Mouse (Mus musculus) neural tube, embryonic 13.5 days (tissue): ENCODE data around the gene Chrne. TPM values are rescaled to one million over a fixed set of nuclear protein-coding genes. Genes with fewer than 3 reads are reported as not detected.

ENCODE experiments used
- ATAC-seq: fragments of 200-750 bp; cut with Nextera tagmentation; 2 replicates; pipeline ENCODE4 v1.8.0; 2017; ENCODE audit warnings: low read depth, mild to moderate bottlenecking, moderate TSS enrichment, moderate library complexity
- H3K27ac ChIP-seq: fragments of 300-500 bp; sonication (generic); replicated peaks from 2 replicates; pipeline ENCODE4 v1.5.1; 2015; ENCODE audit warnings: moderate library complexity, mild to moderate bottlenecking, inconsistent platforms
- H3K27me3 ChIP-seq: fragments of 300-500 bp; sonication (generic); 2 replicates; pipeline ENCODE4 v1.6.1; 2015; ENCODE audit warnings: mild to moderate bottlenecking, inconsistent platforms
- H3K36me3 ChIP-seq: fragments of 300-500 bp; sonication (generic); 2 replicates; pipeline ENCODE4 v1.6.1; 2015; ENCODE audit warnings: mild to moderate bottlenecking, inconsistent platforms
- H3K4me1 ChIP-seq: fragments of 300-500 bp; sonication (generic); replicated peaks from 2 replicates; pipeline ENCODE4 v1.6.1; 2015; ENCODE audit warnings: inconsistent platforms
- H3K4me2 ChIP-seq: fragments of 300-500 bp; sonication (generic); 2 replicates; pipeline ENCODE4 v1.6.1; 2015; ENCODE audit warnings: inconsistent platforms, mild to moderate bottlenecking, moderate library complexity
- H3K4me3 ChIP-seq: fragments of 300-500 bp; sonication (generic); 2 replicates; pipeline ENCODE4 v1.5.1; 2015; ENCODE audit warnings: mild to moderate bottlenecking, inconsistent platforms
- H3K9ac ChIP-seq: fragments of 300-500 bp; sonication (generic); 2 replicates; pipeline ENCODE4 v1.6.1; 2015; ENCODE audit warnings: moderate library complexity, mild to moderate bottlenecking, inconsistent platforms
- H3K9me3 ChIP-seq: fragments of 300-500 bp; sonication (generic); 2 replicates; pipeline ENCODE4 v1.6.1; 2016; ENCODE audit warnings: inconsistent platforms
- WGBS: fragments of 180-500 bp; shearing (Covaris S2); methylation state at CpG from one replicate; pipeline ENCODE4 v1.1.7; 2015; 5-methylcytosine and 5-hydroxymethylcytosine counted together
- polyA plus RNA-seq: library from polyadenylated mRNA; unstranded; fragments of >200 nt; fragmentation: Nextera tagmentation; extraction: Ambion mirVana; gene quantifications from 2 replicates; pipeline ENCODE4 v1.2.1, GENCODE M21; 2015

Gene Chrne
- polyA plus RNA-seq, 1 experiment from 2014 or later, result 0.38 TPM

GRCm38 (mm10) chr11:70615516-70616093, 3.4 kb downstream of the Chrne start, which contains the start of gene 4930544D05Rik:
4930544D05Rik (plus strand) TSS chr11:70615848.
- H3K4me3 ChIP-seq, result peak within 1 kb of the TSS; percentile 21
- peak within 1 kb of the TSS; percentile 58 for H3K9ac ChIP-seq
- peak within 1 kb of the TSS; percentile 51 for H3K4me2 ChIP-seq
- no peaks in the 10 kb centered on the region for H3K9me3 ChIP-seq
- H3K36me3 ChIP-seq, result peaks cover 34% of the 10 kb centered on the region
- peaks cover 10% of the 10 kb centered on the region for H3K4me1 ChIP-seq
- no peak; the same call in 1 of the 2 replicates for ATAC-seq
- H3K27ac ChIP-seq, result no peak within 1 kb of the TSS
- WGBS, result 13% methylated on average over 21 of the region's 21 CpGs
- H3K27me3 ChIP-seq, result peaks cover 8% of the 10 kb centered on the region; the same call in 1 of the 2 replicates

- peak overlapping the region; percentile 51 for H3K4me2 ChIP-seq
- peak overlapping the region; percentile 58 for H3K9ac ChIP-seq
- H3K4me3 ChIP-seq, result peak overlapping the region; percentile 21
- H3K4me1 ChIP-seq, result peaks cover 10% of the 10 kb centered on the region
- ATAC-seq, result peak; percentile 74; the same call in 1 of the 2 replicates
- H3K27me3 ChIP-seq, result peaks cover 8% of the 10 kb centered on the region; the same call in 1 of the 2 replicates
- no peaks in the 10 kb centered on the region for H3K9me3 ChIP-seq
- 3% methylated on average over 17 of the region's 17 CpGs for WGBS
- H3K36me3 ChIP-seq, result peaks cover 40% of the 10 kb centered on the region
- no peak overlapping the region for H3K27ac ChIP-seq
Measured at GRCm38 (mm10) chr11:70615074-70615473, 3.9 kb downstream of the Chrne start.

- no peak overlapping the region for H3K4me3 ChIP-seq
- no peak for ATAC-seq
- H3K27ac ChIP-seq, result no peak overlapping the region
- H3K9ac ChIP-seq, result no peak overlapping the region
- H3K27me3 ChIP-seq, result peaks cover 8% of the 10 kb centered on the region; the same call in 1 of the 2 replicates
- H3K4me1 ChIP-seq, result peaks cover 10% of the 10 kb centered on the region
- H3K9me3 ChIP-seq, result no peaks in the 10 kb centered on the region
- WGBS, result 83% methylated on average over 7 of the region's 7 CpGs
- H3K36me3 ChIP-seq, result peaks cover 65% of the 10 kb centered on the region
- no peak overlapping the region for H3K4me2 ChIP-seq
Measured at GRCm38 (mm10) chr11:70612505-70612904, 6.5 kb downstream of the Chrne start.

- H3K9ac ChIP-seq, result no peak overlapping the region
- peaks cover 80% of the 10 kb centered on the region for H3K36me3 ChIP-seq
- H3K9me3 ChIP-seq, result no peaks in the 10 kb centered on the region
- H3K4me2 ChIP-seq, result no peak overlapping the region
- 0 out of 2 replicates have a peak, but pooled peaks cover 4% of the 10 kb centered on the region for H3K27me3 ChIP-seq
- H3K4me1 ChIP-seq, result peaks cover 10% of the 10 kb centered on the region
- WGBS, result 93% methylated on average over 4 of the region's 4 CpGs
- no peak for ATAC-seq
- no peak overlapping the region for H3K4me3 ChIP-seq
- no peak overlapping the region for H3K27ac ChIP-seq
Measured at GRCm38 (mm10) chr11:70610752-70611151, 8.3 kb downstream of the Chrne start.

GRCm38 (mm10) chr11:70608381-70609066, 10.5 kb downstream of the Chrne start:
- Histone ChIP-seq H3K9ac (no peak overlapping the region), H3K9me3 (no peaks in the 10 kb centered on the region), H3K27ac (no peak overlapping the region), H3K4me2 (no peak overlapping the region), H3K4me1 (no peaks in the 10 kb centered on the region), H3K4me3 (no peak overlapping the region), H3K36me3 (peaks cover 99% of the 10 kb centered on the region), H3K27me3 (no peaks in the 10 kb centered on the region)
- WGBS, result 87% methylated on average over 26 of the region's 26 CpGs
- no peak for ATAC-seq

DNA sequence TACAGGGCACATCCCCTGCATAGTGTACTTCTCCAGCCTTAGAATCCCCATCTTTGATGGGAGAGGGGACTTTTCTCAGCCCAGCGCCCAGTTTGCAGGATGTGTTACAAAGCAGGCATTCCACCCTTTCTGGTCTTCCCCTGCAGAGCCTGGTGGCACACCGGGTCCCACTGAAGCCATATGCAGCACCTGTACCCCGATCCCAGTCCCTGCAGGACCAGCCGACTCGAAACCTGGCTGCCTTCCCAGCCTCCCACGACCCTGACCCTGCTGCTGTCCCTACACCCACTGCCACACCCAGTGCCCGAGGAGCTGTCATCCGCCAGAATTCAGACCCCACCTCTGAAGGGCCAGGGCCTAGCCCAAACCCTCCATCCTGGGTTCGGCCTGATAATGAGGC, 11.4 kb downstream of the Chrne start:
- Histone ChIP-seq H3K4me2 (no peak overlapping the region), H3K9ac (no peak overlapping the region), H3K27ac (no peak overlapping the region), H3K9me3 (no peaks in the 10 kb centered on the region), H3K4me3 (no peak overlapping the region), H3K27me3 (no peaks in the 10 kb centered on the region), H3K36me3 (peaks cover 97% of the 10 kb centered on the region), H3K4me1 (no peaks in the 10 kb centered on the region)
- 94% methylated on average over 9 of the region's 9 CpGs for WGBS
- no peak for ATAC-seq

DNA sequence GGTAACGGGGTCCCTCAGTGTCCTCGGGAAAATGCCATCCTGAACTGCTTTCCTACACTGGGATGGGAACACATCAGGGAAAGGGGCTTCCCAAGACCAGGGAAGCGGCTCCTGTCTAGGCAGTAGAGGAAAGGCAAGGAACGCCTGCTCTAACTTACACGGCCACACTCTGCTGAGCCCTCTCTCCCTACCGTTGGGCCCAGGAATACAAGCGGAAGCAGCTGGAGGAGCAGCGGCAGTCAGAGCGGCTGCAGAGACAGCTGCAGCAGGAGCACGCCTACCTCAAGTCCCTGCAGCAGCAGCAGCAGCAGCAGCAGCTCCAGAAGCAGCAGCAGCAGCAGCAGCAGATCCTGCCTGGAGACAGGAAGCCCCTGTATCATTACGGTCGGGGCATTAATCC, 12.3 kb downstream of the Chrne start:
- no peak for ATAC-seq
- H3K27ac ChIP-seq, result no peak overlapping the region
- H3K9ac ChIP-seq, result no peak overlapping the region
- H3K27me3 ChIP-seq, result no peaks in the 10 kb centered on the region
- no peak overlapping the region for H3K4me2 ChIP-seq
- peaks cover 95% of the 10 kb centered on the region for H3K36me3 ChIP-seq
- no peaks in the 10 kb centered on the region for H3K4me1 ChIP-seq
- WGBS, result 78% methylated on average over 12 of the region's 12 CpGs
- no peaks in the 10 kb centered on the region for H3K9me3 ChIP-seq
- H3K4me3 ChIP-seq, result no peak overlapping the region

DNA sequence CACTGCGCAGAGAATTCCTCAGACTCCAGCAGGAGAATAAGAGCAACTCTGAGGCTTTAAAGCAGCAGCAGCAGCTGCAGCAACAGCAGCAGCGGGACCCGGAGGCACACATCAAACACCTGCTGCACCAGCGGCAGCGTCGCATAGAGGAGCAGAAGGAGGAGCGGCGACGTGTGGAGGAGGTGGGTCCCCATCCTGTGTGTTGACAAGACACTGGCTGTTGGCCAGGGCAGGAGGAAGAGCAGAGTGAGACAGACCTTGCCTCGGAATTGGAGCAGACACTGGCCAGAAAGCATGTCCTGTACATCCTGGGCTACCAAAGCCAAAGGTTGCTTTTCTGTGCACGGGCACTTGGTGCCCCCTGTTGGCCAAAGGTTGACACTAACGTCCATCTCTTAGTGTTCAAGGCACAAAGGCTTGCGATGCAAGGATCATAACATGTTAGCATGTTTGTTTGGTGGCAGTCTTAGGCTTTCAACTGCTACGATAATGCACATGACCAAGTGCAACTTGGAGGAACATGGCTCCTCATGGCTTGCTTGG, 13.9 kb downstream of the Chrne start:
- ATAC-seq, result peak; percentile 62; the same call in 1 of the 2 replicates
- WGBS, result 60% methylated on average over 14 of the region's 14 CpGs
- Histone ChIP-seq H3K4me2 (no peak overlapping the region), H3K9ac (no peak overlapping the region), H3K27ac (no peak overlapping the region), H3K4me1 (no peaks in the 10 kb centered on the region), H3K27me3 (no peaks in the 10 kb centered on the region), H3K4me3 (no peak overlapping the region), H3K36me3 (peaks cover 84% of the 10 kb centered on the region), H3K9me3 (no peaks in the 10 kb centered on the region)

DNA sequence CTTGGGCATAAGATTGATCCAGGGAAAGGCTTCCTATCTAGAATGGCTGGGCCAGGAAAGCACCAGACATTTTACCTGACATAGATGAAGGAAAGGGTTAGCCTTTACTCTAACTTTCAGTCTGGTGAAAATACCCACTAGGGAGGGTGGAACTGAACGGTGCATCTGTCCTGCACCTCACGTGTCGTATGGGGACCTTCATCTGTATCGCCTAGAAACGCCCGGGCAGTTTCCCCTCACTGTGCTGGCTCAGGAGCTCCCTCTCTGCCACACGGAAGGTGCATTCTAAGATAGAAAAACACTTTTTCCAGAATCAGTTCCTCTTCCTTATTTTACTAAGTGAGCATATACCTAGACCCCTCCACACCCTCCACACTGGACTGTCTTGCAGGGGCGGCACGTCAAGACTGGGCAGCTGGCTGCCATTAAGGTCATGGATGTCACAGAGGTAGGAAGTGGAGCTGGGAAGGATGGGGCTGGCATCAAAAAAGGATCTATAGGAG, 20.5 kb downstream of the Chrne start:
- no peak for ATAC-seq
- Histone ChIP-seq H3K4me1 (peaks cover 16% of the 10 kb centered on the region), H3K4me3 (no peak overlapping the region), H3K4me2 (no peak overlapping the region), H3K27me3 (no peaks in the 10 kb centered on the region), H3K36me3 (peaks cover 44% of the 10 kb centered on the region), H3K27ac (no peak overlapping the region), H3K9me3 (no peaks in the 10 kb centered on the region), H3K9ac (no peak overlapping the region)
- 91% methylated on average over 9 of the region's 9 CpGs for WGBS

DNA sequence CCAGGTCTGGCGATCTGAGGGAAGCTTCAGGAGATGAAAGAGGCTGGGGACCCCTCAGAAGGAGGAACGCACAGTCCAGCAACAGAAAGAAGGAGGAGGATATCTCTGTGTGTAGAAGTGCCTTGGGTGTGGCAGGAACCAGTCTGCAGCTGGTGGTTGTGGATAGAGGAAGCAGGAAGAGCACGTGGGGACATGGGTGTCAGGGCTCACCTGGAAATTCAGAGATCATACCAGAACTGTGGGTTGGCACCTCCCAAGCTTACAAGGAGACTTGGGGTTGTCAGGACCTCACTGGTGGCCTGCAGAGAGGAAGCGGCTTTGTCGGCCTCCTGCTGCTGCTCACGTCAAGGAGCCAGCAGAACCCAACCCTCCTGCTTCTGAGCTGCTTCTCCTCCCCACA, 21.7 kb downstream of the Chrne start:
- Histone ChIP-seq H3K27me3 (no peaks in the 10 kb centered on the region), H3K4me2 (no peak overlapping the region), H3K36me3 (peaks cover 36% of the 10 kb centered on the region), H3K4me3 (no peak overlapping the region), H3K27ac (no peak overlapping the region), H3K9ac (no peak overlapping the region), H3K9me3 (no peaks in the 10 kb centered on the region), H3K4me1 (peaks cover 16% of the 10 kb centered on the region)
- ATAC-seq, result no peak
- WGBS, result 89% methylated on average over 6 of the region's 6 CpGs

GRCm38 (mm10) chr11:70596094-70596493, 22.9 kb downstream of the Chrne start:
- no peak overlapping the region for H3K4me2 ChIP-seq
- H3K4me3 ChIP-seq, result no peak overlapping the region
- no peaks in the 10 kb centered on the region for H3K27me3 ChIP-seq
- peaks cover 26% of the 10 kb centered on the region for H3K36me3 ChIP-seq
- peak overlapping the region; percentile 52 for H3K27ac ChIP-seq
- peaks cover 16% of the 10 kb centered on the region for H3K4me1 ChIP-seq
- no peak overlapping the region for H3K9ac ChIP-seq
- WGBS, result 40% methylated on average over 4 of the region's 4 CpGs
- H3K9me3 ChIP-seq, result no peaks in the 10 kb centered on the region
- no peak for ATAC-seq

DNA sequence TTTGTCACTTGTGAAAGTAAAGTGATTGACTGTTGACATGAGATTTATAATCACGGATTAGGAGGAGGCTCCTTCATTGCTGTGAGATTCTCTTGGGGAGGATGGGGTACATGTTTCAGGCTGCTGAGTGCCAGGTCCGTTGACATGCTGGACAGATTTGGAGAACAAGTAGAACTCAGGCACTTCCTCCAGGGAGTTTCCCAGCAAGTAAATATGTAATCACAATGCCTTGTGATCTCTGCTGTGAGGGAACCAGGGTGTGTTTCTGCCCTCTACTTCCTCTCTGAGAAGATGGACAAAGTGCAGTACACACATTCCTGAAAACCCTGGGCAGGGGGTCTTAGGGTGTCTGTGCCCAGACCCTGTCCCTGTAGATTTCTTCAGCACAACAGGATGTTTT, 23.4 kb downstream of the Chrne start:
- Histone ChIP-seq H3K4me2 (no peak overlapping the region), H3K4me1 (peaks cover 16% of the 10 kb centered on the region), H3K9me3 (no peaks in the 10 kb centered on the region), H3K4me3 (no peak overlapping the region), H3K27me3 (no peaks in the 10 kb centered on the region), H3K9ac (no peak overlapping the region), H3K27ac (peak overlapping the region; percentile 15; the same call in 1 of the 2 replicates), H3K36me3 (peaks cover 26% of the 10 kb centered on the region)
- ATAC-seq, result no peak
- WGBS, result 74% methylated on average over 2 of the region's 2 CpGs
